Mouse (Mus musculus) urinary bladder, postnatal 4 days (tissue): Measurements from ENCODE around the gene C2.
A peak's percentile ranks its signal among the peaks of the same experiment; 100 is the strongest.

Experiments used
- DNase-seq, 2 experiments: peaks; one replicate each; pipeline ENCODE4 v3.0.0; 2021 to 2022; ENCODE audit warnings: low spot score in 2 of 2

The C2 gene

DNA sequence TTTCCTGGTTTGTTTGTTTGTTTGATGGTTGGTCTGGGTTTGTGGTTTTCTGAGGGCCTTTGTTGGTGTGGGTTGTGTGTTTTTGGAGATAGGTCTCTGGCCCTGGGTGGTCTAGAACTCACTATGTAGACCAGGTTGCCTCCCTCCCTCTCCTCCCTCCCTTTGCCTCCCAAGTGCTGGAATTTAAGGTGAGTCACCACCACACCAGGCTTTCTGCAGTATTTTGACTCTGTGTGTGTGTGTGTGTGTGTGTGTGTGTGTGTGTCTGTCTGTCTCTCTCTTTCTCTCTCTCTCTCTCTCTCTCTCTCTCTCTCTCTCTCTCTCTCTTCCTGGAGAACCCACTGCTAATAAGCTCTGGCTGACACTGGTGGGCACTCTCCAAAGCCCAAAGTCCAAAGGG is 16.9 kb downstream of the C2 start:
- no peak for DNase-seq

GRCm38 (mm10) chr17:34879336-34879879 is 18.7 kb downstream of the C2 start, which contains the start of gene Zbtb12:
Zbtb12 (plus strand) TSS chr17:34879483.
- no peak for DNase-seq

DNA sequence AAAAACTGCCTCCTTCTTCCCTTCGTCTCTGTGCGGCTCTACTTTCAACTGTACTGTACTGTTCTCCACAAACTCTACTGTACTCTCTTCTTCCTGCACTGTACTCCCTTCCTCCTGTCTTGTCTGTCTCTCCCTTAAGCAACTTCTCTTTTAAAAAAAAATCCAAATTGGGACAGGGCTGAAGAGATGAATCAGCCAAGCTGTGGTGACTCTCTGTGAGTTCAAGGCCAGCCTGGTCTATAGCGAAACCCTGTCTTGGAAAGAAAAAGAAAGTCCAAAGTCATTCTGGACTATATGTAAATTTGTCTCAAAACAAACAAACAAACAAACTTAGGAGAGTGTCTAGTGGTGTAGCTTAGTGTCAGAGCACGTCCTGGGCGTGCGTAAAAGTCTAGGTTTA is 23.7 kb downstream of the C2 start:
- no peak for DNase-seq

DNA sequence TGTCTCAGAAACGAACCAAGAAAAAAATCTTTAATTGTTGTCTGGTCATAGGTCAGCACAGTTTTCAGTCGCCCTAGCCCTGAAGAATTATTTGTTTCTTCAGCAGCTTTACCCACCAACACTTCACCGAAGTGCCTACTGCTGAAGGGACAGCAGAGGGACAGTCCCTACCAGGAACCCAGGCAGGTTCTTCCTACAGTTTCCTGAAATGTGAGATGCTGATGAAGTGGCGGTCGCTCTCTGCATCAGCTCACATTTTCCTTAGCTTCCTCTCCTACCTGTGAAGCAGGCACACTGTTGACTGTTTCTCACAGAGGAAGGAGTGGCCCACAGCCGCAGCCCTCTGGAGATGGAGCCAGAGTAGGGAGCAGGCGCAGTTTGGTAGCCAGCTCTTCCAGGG is 32.1 kb downstream of the C2 start:
- DNase-seq, result no peak

GRCm38 (mm10) chr17:34862416-34863081 is 35.5 kb downstream of the C2 start, which contains the start of gene Cfb:
Cfb (minus strand) TSS chr17:34862518.
- DNase-seq, result no peak

DNA sequence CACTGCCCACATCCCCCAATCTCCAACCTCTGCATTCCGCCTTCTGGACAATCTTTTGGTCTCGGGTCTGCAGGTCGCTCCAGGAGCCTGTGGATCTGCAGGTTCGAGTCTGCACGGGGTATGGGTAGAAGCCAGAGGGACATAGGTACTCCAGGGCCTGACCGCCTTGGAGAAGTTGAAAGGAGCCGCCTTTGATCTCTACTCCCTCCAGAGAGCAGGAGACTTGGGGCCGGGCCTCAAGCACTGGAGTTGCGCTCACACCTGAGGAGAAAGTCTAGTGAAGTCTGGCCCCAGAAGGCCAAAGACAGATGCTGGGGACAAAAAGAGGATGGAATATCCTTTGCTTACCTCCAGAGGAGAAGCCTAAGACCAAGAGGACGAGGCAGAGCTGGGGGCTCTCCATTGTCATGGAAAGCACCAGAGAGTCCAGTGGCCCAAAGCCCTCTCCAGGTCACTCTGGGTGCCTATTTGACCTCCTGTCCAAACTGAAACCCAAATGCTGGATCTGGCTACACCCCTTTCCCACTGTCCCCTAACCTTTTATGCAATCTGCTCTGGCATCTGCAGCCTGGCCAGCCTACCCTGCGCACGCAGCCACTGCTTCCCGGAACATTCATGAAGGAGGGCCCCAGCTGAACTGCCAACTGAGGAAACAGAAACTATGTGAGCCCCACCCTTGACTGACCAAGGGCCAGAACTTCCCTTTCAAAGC is 36.2 kb downstream of the C2 start:
- DNase-seq, result no peak

GRCm38 (mm10) chr17:34860514-34860913 is 37.6 kb downstream of the C2 start:
- DNase-seq, result no peak

DNA sequence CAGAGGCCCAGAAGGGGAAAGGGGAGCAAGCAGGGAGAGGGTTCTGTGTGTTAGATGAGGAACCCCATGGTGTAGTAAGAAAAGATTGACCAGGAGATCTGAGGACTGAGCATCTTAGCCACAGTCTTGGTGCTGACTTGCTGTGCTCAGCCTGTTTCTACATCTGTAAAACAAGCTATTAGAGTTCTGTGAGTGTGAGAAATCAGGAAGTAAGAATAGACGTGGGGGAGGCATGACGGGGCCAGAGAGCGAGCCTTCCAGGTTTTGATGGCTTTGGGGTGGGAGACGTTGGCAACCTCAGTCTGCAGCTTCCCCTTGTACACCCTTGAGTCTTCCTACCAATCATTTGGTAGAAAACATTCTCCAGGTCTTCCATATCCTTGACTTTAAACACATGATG is 39.4 kb downstream of the C2 start:
- no peak for DNase-seq

DNA sequence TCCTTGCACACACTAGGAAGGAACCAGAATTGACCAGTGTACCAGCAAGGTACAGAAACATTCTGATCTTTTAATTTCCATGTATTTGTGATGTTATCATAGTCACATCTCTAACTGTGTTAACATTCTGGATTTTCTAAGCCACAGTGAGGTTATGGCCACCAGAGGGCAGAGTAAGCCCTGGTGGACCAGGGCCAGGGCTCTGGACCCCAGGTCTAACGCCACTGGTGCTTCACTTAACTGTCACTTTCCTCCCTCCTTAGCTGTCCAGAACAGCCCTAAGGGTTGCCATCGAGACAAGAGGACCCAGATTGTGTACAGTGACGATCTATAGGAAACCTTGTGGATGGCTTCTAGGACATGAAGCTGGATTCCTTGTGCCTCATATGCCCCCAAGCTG is 42.2 kb downstream of the C2 start:
- DNase-seq, result no peak

GRCm38 (mm10) chr17:34854761-34855160 is 43.3 kb downstream of the C2 start:
- DNase-seq, result no peak

- DNase-seq, result no peak
These were observed 44.6 kb downstream of the C2 start for GRCm38 (mm10) chr17:34853511-34853910.

DNA sequence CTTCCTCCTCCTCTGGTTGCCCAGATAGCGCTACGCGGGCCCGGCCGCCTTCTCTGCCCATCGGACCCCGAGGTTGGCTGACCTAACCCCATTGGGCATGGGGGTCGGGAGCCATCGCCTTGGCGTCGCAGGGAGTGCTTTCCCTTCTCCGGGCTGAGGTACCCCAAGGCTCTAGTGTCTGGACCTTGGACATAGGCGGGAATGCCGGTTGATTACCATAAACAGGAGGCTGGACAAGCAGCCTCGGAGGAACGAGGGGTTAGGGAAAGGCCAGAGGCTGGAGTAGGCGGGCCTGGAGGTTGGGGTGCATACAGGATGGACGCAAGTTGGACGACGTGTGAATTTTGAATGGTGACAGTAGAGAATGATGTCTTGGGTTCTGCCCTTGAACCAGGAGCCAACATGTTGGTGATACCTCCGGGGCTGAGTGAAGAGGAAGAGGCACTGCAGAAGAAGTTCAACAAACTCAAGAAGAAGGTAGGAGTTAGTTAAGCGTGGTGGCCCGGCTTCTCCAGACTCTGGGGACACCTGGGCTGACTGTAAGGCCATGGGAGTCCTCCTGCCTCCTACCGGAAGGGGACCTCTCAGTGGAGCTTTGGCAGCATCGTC is 47.4 kb downstream of the C2 start:
- DNase-seq, result no peak

DNA sequence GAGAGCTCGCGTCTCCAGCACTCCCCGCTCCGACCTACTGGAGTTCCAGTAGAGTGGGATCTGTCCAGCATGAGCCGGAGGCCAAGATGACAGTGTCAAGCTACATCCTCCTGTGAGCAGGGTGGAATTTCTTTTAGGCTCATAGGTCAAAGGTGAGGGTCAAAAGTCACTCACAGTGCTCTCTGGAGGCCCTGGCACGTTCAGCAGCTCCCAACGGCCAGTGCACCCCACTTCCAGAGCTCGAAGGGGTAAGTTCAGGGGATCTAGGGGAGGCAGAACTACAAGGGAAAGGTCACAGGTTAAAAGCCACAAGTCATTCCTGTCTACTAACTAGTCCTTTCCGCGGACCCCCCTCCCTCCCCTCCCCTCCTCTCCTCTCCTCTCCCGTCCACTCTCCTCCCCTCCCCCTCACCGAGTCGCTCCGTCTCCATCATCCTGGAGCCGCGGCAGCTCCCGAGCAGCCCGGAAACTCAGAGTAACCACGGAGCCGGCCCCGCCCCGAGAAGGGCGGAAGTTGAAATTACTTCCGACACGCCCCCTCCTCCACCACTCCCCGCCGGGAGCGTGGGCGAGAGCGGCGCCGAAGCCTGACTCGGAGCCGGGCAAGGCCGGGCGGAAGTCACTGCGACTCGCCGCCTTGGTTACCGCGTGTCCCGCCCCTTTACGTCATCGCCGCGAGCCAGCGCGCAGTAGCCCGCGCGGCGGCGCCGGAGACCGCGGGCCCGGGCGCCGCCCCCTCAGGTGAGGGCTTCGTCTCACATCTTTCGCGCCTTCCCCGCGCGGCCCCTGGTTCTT is 48.1 kb downstream of the C2 start, which contains the start of the genes Skiv2l and Nelfe:
Gene Skiv2l, minus strand, starts transcription at position 489 of the 795 bp plus-strand sequence.
Gene Nelfe, plus strand, starts transcription at position 670 of the 795 bp plus-strand sequence.
- peak; percentile 97 to 98 for DNase-seq

DNA sequence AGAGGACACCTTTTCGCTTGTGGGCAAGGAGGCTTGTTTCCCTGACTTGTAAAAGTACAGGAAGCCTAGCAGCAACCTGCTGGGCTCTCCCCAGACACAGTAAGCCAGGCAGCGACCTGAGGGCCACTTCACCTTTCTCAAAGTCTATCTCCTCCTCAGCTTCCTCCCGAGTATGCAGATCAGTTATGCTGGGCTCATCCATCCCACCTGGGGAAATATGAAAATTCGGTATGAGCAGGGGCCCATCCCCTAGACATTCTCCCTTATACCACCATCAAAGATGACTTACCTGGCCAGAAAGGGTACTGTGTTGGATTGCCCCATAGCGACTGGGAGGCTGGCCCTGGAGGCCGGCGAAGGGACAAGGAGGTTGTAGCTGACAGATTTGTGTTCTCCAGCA is 50.5 kb downstream of the C2 start:
- DNase-seq, result no peak

GRCm38 (mm10) chr17:34847192-34847591 is 50.9 kb downstream of the C2 start:
- DNase-seq, result no peak

- DNase-seq, result no peak
These were observed 53.2 kb downstream of the C2 start for GRCm38 (mm10) chr17:34844884-34845283.

DNA sequence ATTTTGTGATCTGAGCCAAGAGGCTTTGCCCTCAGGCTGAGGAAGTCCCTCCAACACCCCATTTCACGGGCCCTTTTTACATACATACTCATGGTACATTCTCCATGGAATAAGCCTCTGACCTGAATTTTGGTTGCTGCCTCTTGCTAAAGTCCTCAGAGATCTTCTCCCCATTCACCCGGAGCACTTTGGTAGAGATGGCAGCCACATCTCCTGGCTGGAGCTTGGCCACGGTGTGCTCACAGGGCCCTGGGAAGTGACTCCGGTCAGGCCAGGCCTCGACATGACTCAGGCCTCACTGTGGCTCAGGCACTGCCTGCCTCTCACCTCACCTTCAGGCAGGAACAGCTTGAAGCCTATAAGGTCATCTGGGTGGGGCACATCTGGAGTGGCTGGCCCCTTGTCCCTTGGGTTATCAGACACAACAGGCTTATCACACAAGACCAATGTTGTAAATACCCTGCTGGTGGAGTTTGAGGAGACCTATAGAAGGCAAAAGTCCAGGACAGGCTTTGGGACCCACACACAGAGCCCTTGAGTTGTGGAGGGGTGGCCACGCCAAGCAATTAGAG is 57.2 kb downstream of the C2 start:
- DNase-seq, result no peak

DNA sequence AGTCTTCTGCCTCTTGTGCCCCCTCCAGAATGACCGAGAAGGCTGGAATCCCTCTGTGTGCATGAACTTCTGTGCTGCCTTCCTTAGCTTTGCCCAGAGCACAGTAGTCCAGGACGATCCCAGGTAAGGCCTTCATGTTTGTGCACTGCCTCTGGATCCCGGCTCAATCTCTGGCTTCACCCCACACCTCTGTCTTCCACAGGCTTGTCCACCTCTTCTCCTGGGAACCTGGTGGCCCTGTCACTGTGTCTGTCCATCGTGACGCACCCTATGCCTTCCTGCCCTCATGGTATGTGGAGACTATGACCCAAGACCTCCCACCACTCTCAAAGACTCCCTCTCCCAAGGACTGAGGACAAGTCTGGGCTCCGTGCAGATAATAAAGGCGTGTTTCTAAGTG is 59.3 kb downstream of the C2 start:
- no peak for DNase-seq

- no peak for DNase-seq
These were observed 60.4 kb downstream of the C2 start for GRCm38 (mm10) chr17:34837464-34838324.

DNA sequence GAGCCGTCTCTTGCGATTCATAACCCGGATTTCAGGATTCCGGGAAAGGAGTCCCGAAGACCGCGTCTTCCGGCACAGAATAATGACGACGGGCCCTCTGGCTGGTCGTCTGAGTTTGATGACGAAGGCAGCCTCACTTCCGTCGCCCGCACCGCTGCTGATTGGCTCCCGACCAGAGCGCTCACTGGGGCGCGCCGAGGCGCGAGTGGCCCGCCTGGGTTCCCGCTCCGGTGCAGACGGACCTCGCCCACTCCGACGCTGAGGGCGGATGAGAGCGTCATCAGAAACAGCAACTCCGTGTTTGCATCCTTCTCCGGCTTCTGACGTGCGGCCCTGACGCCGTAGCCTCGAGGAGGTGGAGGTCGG is 61.2 kb downstream of the C2 start, which contains the start of the genes Stk19 and Dxo:
Gene Stk19, minus strand, starts transcription at position 90 of the 366 bp plus-strand sequence.
Gene Dxo, plus strand, starts transcription at position 164 of the 366 bp plus-strand sequence.
- peak; percentile 95 to 97 for DNase-seq
